Mouse (Mus musculus): ENCODE measurements at regions not wholly inside any gene's neighbourhood (a gene's known extent, or its start where the extent isn't known, plus 50 kb on each side); places are given as distances from the start of the nearest gene placed in this dataset.

DNA sequence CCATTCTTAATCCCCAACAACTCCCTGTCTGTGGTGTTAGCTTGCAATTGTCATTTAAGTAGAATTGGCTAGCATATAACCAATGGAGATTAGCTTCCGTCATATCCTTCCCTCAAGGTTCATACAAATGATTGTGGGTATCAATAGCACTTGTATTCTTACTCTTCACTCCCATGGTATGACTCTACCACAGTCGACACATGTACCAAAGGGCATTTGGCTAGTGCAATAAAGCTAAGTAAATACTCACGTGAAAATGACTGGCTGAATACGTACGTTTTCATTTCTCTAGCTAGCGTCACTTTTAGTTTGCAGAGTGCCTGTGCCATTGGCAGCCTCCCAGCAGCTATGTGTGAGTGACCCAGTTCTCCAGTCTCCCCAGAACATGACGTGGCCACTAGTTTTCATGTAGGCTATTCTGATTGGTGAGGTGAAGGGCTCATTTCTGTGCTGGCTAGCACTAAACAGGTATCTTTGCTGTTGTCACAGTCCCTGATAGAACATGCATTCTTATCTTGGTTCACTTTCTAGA lies 87.5 kb downstream of the Arl4a start:
- Histone ChIP-seq H3K27ac (ENCODE audit: control insufficient read depth, low read depth, low read length) (no peak overlapping the region), H3K9ac (ENCODE audit: control insufficient read depth, low read depth, low read length, poor library complexity, severe bottlenecking) (no peak overlapping the region), H3K9me3 (replicated peaks; ENCODE audit: insufficient read depth, low read length) (no peaks in the 10 kb centered on the region), H3K36me3 (ENCODE audit: control insufficient read depth in 1 of 2, insufficient read depth in 2 of 2, low read length in 2 of 2) (no peaks in the 10 kb centered on the region), H3K27me3 (ENCODE audit: control insufficient read depth in 1 of 2, insufficient read depth in 2 of 2, low read length in 2 of 2) (no peaks in the 10 kb centered on the region; a peak in 2 of 4 replicates), H3K79me2 (ENCODE audit: control insufficient read depth, insufficient read depth, low read length, poor library complexity) (no peaks in the 10 kb centered on the region), H3K4me3 (ENCODE audit: control insufficient read depth in 1 of 2, insufficient read depth in 1 of 2, low read depth in 2 of 2, low read length in 2 of 2) (no peak overlapping the region), H3K4me1 (ENCODE audit: control insufficient read depth in 1 of 2, insufficient read depth in 2 of 2, low read length in 2 of 2) (no peaks in the 10 kb centered on the region)
- TF ChIP-seq TAL1 (IDR thresholded peaks at IDR 0.05; ENCODE audit: low read length) = no peak
- no peak for TF ChIP-seq ELF1 (IDR thresholded peaks at IDR 0.05; ENCODE audit: low read depth, low read length)
- TF ChIP-seq MEF2A (IDR thresholded peaks at IDR 0.05; ENCODE audit: extremely low read depth, insufficient replicate concordance, low read depth, low read length, poor library complexity, severe bottlenecking) = no peak
- TF ChIP-seq EP300 (IDR thresholded peaks at IDR 0.05; ENCODE audit: low read depth in 1 of 2, low read length in 2 of 2) = no peak
- TF ChIP-seq POLR2AphosphoS5 (IDR thresholded peaks at IDR 0.05; ENCODE audit: borderline replicate concordance, low read depth, low read length) = no peak
- TF ChIP-seq SMC3 (IDR thresholded peaks at IDR 0.05; ENCODE audit: low read depth, low read length) = no peak
- no peak for TF ChIP-seq ZMIZ1 (IDR thresholded peaks at IDR 0.05; ENCODE audit: low read depth, low read length)
- no peak for TF ChIP-seq GATA1 (IDR thresholded peaks at IDR 0.05; ENCODE audit: low read depth, low read length)
- TF ChIP-seq HCFC1 (IDR thresholded peaks at IDR 0.05; ENCODE audit: low read depth, low read length) = no peak
- no peak for TF ChIP-seq ETS1 (IDR thresholded peaks at IDR 0.05; ENCODE audit: low read depth, low read length)
- TF ChIP-seq ZC3H11A (IDR thresholded peaks at IDR 0.05; ENCODE audit: low read depth, low read length) = no peak
- no peak for TF ChIP-seq POLR2AphosphoS2 (IDR thresholded peaks at IDR 0.05; ENCODE audit: low read length)
- TF ChIP-seq MAZ (IDR thresholded peaks at IDR 0.05; ENCODE audit: low read depth, low read length) = no peak
- no peak for TF ChIP-seq RCOR1 (IDR thresholded peaks at IDR 0.05; ENCODE audit: low read depth, low read length)
- TF ChIP-seq MYB (IDR thresholded peaks at IDR 0.05; ENCODE audit: low read depth, low read length) = no peak
- TF ChIP-seq CHD2 (IDR thresholded peaks at IDR 0.05; ENCODE audit: low read length) = no peak
- TF ChIP-seq KAT2A (conservative IDR thresholded peaks at IDR 0.05; ENCODE audit: low read depth, low read length) = no peak
- TF ChIP-seq CTCF (IDR thresholded peaks at IDR 0.05 in 2 of 3, conservative IDR thresholded peaks at IDR 0.05 in 1 of 3; ENCODE audit: control insufficient read depth in 1 of 3, insufficient read depth in 1 of 3, low read depth in 2 of 3, low read length in 3 of 3, poor library complexity in 1 of 3, severe bottlenecking in 1 of 3) = no peak
- TF ChIP-seq E2F4 (IDR thresholded peaks at IDR 0.05; ENCODE audit: borderline replicate concordance, low read depth, low read length) = no peak
- DNase-seq (ENCODE audit: low read depth, low spot score) = no peak

DNA sequence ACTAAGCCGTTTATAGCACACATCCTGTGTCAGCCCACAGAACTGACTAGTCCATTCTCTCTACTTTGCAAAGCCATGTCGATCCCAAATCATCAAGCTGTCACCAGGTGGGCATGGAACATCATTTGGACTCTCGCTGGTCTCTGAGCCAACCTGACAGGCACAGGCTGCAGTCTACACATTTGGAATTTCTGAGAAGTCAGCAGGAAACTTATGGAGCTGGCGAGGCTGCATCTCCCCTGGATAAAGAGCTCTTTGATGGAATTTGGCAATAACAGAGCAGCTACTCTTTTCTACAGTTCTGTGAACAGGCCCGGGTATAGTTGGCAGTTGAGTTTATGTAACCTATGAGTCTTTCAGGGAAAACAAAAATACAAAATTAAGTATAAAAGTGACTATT lies 94.9 kb downstream of the Arl4a start:
- H3K36me3 ChIP-seq (ENCODE audit: control insufficient read depth in 1 of 2, insufficient read depth in 2 of 2, low read length in 2 of 2) = no peaks in the 10 kb centered on the region
- no peak overlapping the region for H3K9ac ChIP-seq (ENCODE audit: control insufficient read depth, low read depth, low read length, poor library complexity, severe bottlenecking)
- no peak overlapping the region for H3K4me3 ChIP-seq (ENCODE audit: control insufficient read depth in 1 of 2, insufficient read depth in 1 of 2, low read depth in 2 of 2, low read length in 2 of 2)
- H3K79me2 ChIP-seq (ENCODE audit: control insufficient read depth, insufficient read depth, low read length, poor library complexity) = no peaks in the 10 kb centered on the region
- no peaks in the 10 kb centered on the region for H3K9me3 ChIP-seq (replicated peaks; ENCODE audit: insufficient read depth, low read length)
- TF ChIP-seq CHD2 (IDR thresholded peaks at IDR 0.05; ENCODE audit: low read length) = no peak
- TF ChIP-seq USF1 (IDR thresholded peaks at IDR 0.05; ENCODE audit: low read depth, low read length) = no peak
- TF ChIP-seq HCFC1 (IDR thresholded peaks at IDR 0.05; ENCODE audit: low read depth, low read length) = no peak
- TF ChIP-seq MAFK (IDR thresholded peaks at IDR 0.05; ENCODE audit: borderline replicate concordance, low read depth, low read length) = no peak
- TF ChIP-seq EP300 (IDR thresholded peaks at IDR 0.05; ENCODE audit: low read depth in 1 of 2, low read length in 2 of 2) = no peak
- TF ChIP-seq USF2 (IDR thresholded peaks at IDR 0.05; ENCODE audit: borderline replicate concordance in 1 of 2, insufficient read depth in 1 of 2, low read depth in 1 of 2, low read length in 2 of 2) = no peak
- TF ChIP-seq ZKSCAN1 (IDR thresholded peaks at IDR 0.05; ENCODE audit: low read depth, low read length) = no peak
- no peak for TF ChIP-seq MAX (IDR thresholded peaks at IDR 0.05; ENCODE audit: low read length)
- no peak for TF ChIP-seq MYB (IDR thresholded peaks at IDR 0.05; ENCODE audit: low read depth, low read length)
- TF ChIP-seq POLR2A (IDR thresholded peaks at IDR 0.05; ENCODE audit: control insufficient read depth in 1 of 2, insufficient read depth in 1 of 2, low read depth in 1 of 2, low read length in 2 of 2, poor library complexity in 1 of 2) = no peak
- TF ChIP-seq UBTF (IDR thresholded peaks at IDR 0.05; ENCODE audit: borderline replicate concordance, insufficient read depth, low read depth, low read length) = no peak
- no peak for TF ChIP-seq MYC (IDR thresholded peaks at IDR 0.05; ENCODE audit: low read depth, low read length)
- DNase-seq (ENCODE audit: low read depth, low spot score) = no peak
- H3K4me1 ChIP-seq (ENCODE audit: control insufficient read depth in 1 of 2, insufficient read depth in 2 of 2, low read length in 2 of 2) = no peaks in the 10 kb centered on the region
- H3K27ac ChIP-seq (ENCODE audit: control insufficient read depth, low read depth, low read length) = no peak overlapping the region
- H3K27me3 ChIP-seq (ENCODE audit: control insufficient read depth in 1 of 2, insufficient read depth in 2 of 2, low read length in 2 of 2) = peaks cover 0 to 3% of the 10 kb centered on the region in 2 experiments; a peak in 2 of 4 replicates

Measured in MEL (cell line).